Mouse (Mus musculus): ENCODE results near the gene Fmod. TPM values are rescaled to one million over a fixed set of nuclear protein-coding genes. Genes with fewer than 3 reads are reported as not detected.

Fmod gene
- polyA plus RNA-seq, 1 experiment, result not detected

GRCm38 (mm10) chr1:134083676-134084075, 46.6 kb downstream of the Fmod start:
- TF ChIP-seq POLR2A (IDR thresholded peaks at IDR 0.05; ENCODE audit: insufficient read depth, low read length), result no peak
- Histone ChIP-seq H3K4me1 (ENCODE audit: control insufficient read depth, insufficient read depth, low read length) (peaks cover 8% of the 10 kb centered on the region), H3K9me3 (replicated peaks; ENCODE audit: control insufficient read depth, insufficient read depth, low read length, poor library complexity, severe bottlenecking) (no peaks in the 10 kb centered on the region), H3K27me3 (ENCODE audit: control insufficient read depth, insufficient read depth, low read length, poor library complexity, severe bottlenecking) (no peaks in the 10 kb centered on the region), H3K9ac (ENCODE audit: low read depth, poor library complexity, severe bottlenecking) (no peak overlapping the region), H3K36me3 (ENCODE audit: control insufficient read depth, insufficient read depth, low read length, poor library complexity, severe bottlenecking) (no peaks in the 10 kb centered on the region), H3K4me3 (ENCODE audit: low read depth, low read length) (no peak overlapping the region), H3K27ac (ENCODE audit: insufficient read depth, low read length) (no peak overlapping the region)

- H3K36me3 ChIP-seq (ENCODE audit: control insufficient read depth, insufficient read depth, low read length, poor library complexity, severe bottlenecking), result no peaks in the 10 kb centered on the region
- H3K9ac ChIP-seq (ENCODE audit: low read depth, poor library complexity, severe bottlenecking), result no peak overlapping the region
- peaks cover 8% of the 10 kb centered on the region for H3K4me1 ChIP-seq (ENCODE audit: control insufficient read depth, insufficient read depth, low read length)
- no peaks in the 10 kb centered on the region for H3K27me3 ChIP-seq (ENCODE audit: control insufficient read depth, insufficient read depth, low read length, poor library complexity, severe bottlenecking)
- no peaks in the 10 kb centered on the region for H3K9me3 ChIP-seq (replicated peaks; ENCODE audit: control insufficient read depth, insufficient read depth, low read length, poor library complexity, severe bottlenecking)
- H3K4me3 ChIP-seq (ENCODE audit: low read depth, low read length), result no peak overlapping the region
- no peak for TF ChIP-seq CTCF (IDR thresholded peaks at IDR 0.05; ENCODE audit: low read depth, low read length)
- TF ChIP-seq POLR2A (IDR thresholded peaks at IDR 0.05; ENCODE audit: insufficient read depth, low read length), result no peak
- no peak for TF ChIP-seq EP300 (IDR thresholded peaks at IDR 0.05; ENCODE audit: insufficient read depth, low read depth, low read length)
- H3K27ac ChIP-seq (ENCODE audit: insufficient read depth, low read length), result no peak overlapping the region
Measured at GRCm38 (mm10) chr1:134084128-134084527, 47.1 kb downstream of the Fmod start.

- Histone ChIP-seq H3K4me1 (ENCODE audit: control insufficient read depth, insufficient read depth, low read length) (peaks cover 6% of the 10 kb centered on the region), H3K27ac (ENCODE audit: insufficient read depth, low read length) (no peak overlapping the region), H3K9me3 (replicated peaks; ENCODE audit: control insufficient read depth, insufficient read depth, low read length, poor library complexity, severe bottlenecking) (no peaks in the 10 kb centered on the region), H3K9ac (ENCODE audit: low read depth, poor library complexity, severe bottlenecking) (no peak overlapping the region), H3K27me3 (ENCODE audit: control insufficient read depth, insufficient read depth, low read length, poor library complexity, severe bottlenecking) (no peaks in the 10 kb centered on the region), H3K36me3 (ENCODE audit: control insufficient read depth, insufficient read depth, low read length, poor library complexity, severe bottlenecking) (no peaks in the 10 kb centered on the region), H3K4me3 (ENCODE audit: low read depth, low read length) (no peak overlapping the region)
- TF ChIP-seq POLR2A (IDR thresholded peaks at IDR 0.05; ENCODE audit: insufficient read depth, low read length), result no peak
- no peak for TF ChIP-seq CTCF (IDR thresholded peaks at IDR 0.05; ENCODE audit: low read depth, low read length)
- 0 out of 2 replicates have a peak, but pooled peaks have one; percentile 38 for TF ChIP-seq EP300 (IDR thresholded peaks at IDR 0.05; ENCODE audit: insufficient read depth, low read depth, low read length)
Measured at GRCm38 (mm10) chr1:134086017-134086416, 49.0 kb downstream of the Fmod start.

GRCm38 (mm10) chr1:134086811-134087398, 49.9 kb downstream of the Fmod start:
- H3K9me3 ChIP-seq (replicated peaks; ENCODE audit: control insufficient read depth, insufficient read depth, low read length, poor library complexity, severe bottlenecking), result no peaks in the 10 kb centered on the region
- no peaks in the 10 kb centered on the region for H3K36me3 ChIP-seq (ENCODE audit: control insufficient read depth, insufficient read depth, low read length, poor library complexity, severe bottlenecking)
- no peaks in the 10 kb centered on the region for H3K27me3 ChIP-seq (ENCODE audit: control insufficient read depth, insufficient read depth, low read length, poor library complexity, severe bottlenecking)
- peak overlapping the region; percentile 15 for H3K9ac ChIP-seq (ENCODE audit: low read depth, poor library complexity, severe bottlenecking)
- no peak for TF ChIP-seq EP300 (IDR thresholded peaks at IDR 0.05; ENCODE audit: insufficient read depth, low read depth, low read length)
- TF ChIP-seq POLR2A (IDR thresholded peaks at IDR 0.05; ENCODE audit: insufficient read depth, low read length), result no peak
- TF ChIP-seq CTCF (IDR thresholded peaks at IDR 0.05; ENCODE audit: low read depth, low read length), result no peak
- no peak overlapping the region for H3K27ac ChIP-seq (ENCODE audit: insufficient read depth, low read length)
- peaks cover 6% of the 10 kb centered on the region for H3K4me1 ChIP-seq (ENCODE audit: control insufficient read depth, insufficient read depth, low read length)
- H3K4me3 ChIP-seq (ENCODE audit: low read depth, low read length), result peak overlapping the region; percentile 25

GRCm38 (mm10) chr1:134089074-134089473, 52.0 kb downstream of the Fmod start:
- Histone ChIP-seq H3K27me3 (ENCODE audit: control insufficient read depth, insufficient read depth, low read length, poor library complexity, severe bottlenecking) (no peaks in the 10 kb centered on the region), H3K36me3 (ENCODE audit: control insufficient read depth, insufficient read depth, low read length, poor library complexity, severe bottlenecking) (no peaks in the 10 kb centered on the region), H3K9ac (ENCODE audit: low read depth, poor library complexity, severe bottlenecking) (no peak overlapping the region), H3K9me3 (replicated peaks; ENCODE audit: control insufficient read depth, insufficient read depth, low read length, poor library complexity, severe bottlenecking) (no peaks in the 10 kb centered on the region), H3K27ac (ENCODE audit: insufficient read depth, low read length) (no peak overlapping the region), H3K4me1 (ENCODE audit: control insufficient read depth, insufficient read depth, low read length) (peaks cover 3% of the 10 kb centered on the region), H3K4me3 (ENCODE audit: low read depth, low read length) (no peak overlapping the region)
- TF ChIP-seq POLR2A (IDR thresholded peaks at IDR 0.05; ENCODE audit: insufficient read depth, low read length) (no peak), EP300 (IDR thresholded peaks at IDR 0.05; ENCODE audit: insufficient read depth, low read depth, low read length) (no peak), CTCF (IDR thresholded peaks at IDR 0.05; ENCODE audit: low read depth, low read length) (no peak)

GRCm38 (mm10) chr1:134091851-134092250, 54.8 kb downstream of the Fmod start:
- TF ChIP-seq CTCF (IDR thresholded peaks at IDR 0.05; ENCODE audit: low read depth, low read length) (no peak), EP300 (IDR thresholded peaks at IDR 0.05; ENCODE audit: insufficient read depth, low read depth, low read length) (no peak), POLR2A (IDR thresholded peaks at IDR 0.05; ENCODE audit: insufficient read depth, low read length) (no peak)
- Histone ChIP-seq H3K9ac (ENCODE audit: low read depth, poor library complexity, severe bottlenecking) (no peak overlapping the region), H3K9me3 (replicated peaks; ENCODE audit: control insufficient read depth, insufficient read depth, low read length, poor library complexity, severe bottlenecking) (no peaks in the 10 kb centered on the region), H3K36me3 (ENCODE audit: control insufficient read depth, insufficient read depth, low read length, poor library complexity, severe bottlenecking) (no peaks in the 10 kb centered on the region), H3K27ac (ENCODE audit: insufficient read depth, low read length) (no peak overlapping the region), H3K4me3 (ENCODE audit: low read depth, low read length) (no peak overlapping the region), H3K4me1 (ENCODE audit: control insufficient read depth, insufficient read depth, low read length) (no peaks in the 10 kb centered on the region), H3K27me3 (ENCODE audit: control insufficient read depth, insufficient read depth, low read length, poor library complexity, severe bottlenecking) (no peaks in the 10 kb centered on the region)
